Mouse (Mus musculus) lung, adult 2 months (tissue): ENCODE measurements around the gene Dph5.

Experiments
- CTCF ChIP-seq: fragments of 200-500 bp; IDR thresholded peaks from 2 replicates; pipeline ENCODE4 v1.5.1; 2011; ENCODE audit warnings: mild to moderate bottlenecking, low read length, control low read depth; ENCODE audit not compliant: insufficient read depth
- POLR2A ChIP-seq: fragments of 200-500 bp; IDR thresholded peaks from 2 replicates; pipeline ENCODE4 v1.6.1; 2011; ENCODE audit warnings: low read depth, mild to moderate bottlenecking, control low read depth, low read length, borderline replicate concordance; ENCODE audit errors: extremely low read depth

DNA sequence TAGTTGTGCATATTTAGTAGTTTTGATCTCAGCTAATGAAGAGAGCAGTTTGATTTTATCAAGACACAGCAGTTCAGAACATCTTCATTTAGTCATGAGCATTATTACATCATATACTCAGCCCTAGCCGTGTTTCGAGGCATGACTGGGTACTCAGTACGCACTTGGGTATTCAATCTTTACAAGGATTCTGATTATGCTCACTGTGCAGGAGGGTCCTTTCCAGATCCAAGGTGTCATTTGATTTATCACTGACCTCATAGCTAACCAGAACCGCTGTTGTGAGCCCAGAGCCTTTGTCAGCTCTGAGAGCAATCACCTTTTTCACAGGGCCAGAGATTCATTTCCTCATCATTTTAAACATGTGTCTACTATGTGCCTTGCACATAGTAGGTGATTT, 17.9 kb downstream of the Dph5 start:
- TF ChIP-seq CTCF (no peak), POLR2A (no peak)
